Mouse (Mus musculus): Measurements from ENCODE around the gene Sfxn3.

The Sfxn3 gene

GRCm38 (mm10) chr19:45047935-45048643 lies 786 bp downstream of the Sfxn3 start:
- peak in 1 of 2 experiments; percentile 42 for DNase-seq

DNA sequence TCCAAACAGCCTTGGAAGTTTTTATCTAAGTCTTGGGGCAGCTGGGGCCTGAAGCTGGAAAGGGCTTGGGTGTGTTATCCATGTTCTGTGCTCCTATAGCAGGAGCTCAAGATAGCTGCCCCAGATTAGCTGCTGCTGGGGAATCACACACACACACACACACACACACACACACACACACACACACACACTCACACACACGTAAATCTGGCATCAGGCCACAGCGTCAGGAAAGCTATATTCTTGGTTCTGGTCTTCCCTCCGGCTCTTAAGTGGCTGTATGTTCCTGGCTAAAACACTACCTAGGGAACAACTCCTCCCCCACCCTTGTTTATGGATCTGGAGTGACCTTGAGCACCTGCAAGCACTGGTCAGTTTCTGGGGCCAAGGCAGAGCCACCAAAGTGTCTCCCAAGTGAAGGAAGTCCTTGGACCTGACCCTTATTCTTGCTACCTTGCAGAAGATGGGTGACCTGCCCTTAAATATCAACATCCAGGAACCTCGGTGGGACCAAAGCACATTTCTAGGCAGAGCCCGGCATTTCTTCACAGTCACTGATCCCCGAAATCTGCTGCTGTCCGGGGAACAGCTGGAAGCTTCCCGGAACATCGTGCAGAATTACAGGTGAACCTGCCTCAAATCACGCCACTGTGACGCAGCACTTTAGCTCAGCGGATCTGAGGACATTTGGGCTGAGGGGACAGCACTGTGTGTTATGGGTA lies 1.5 kb downstream of the Sfxn3 start:
- no peak for DNase-seq

DNA sequence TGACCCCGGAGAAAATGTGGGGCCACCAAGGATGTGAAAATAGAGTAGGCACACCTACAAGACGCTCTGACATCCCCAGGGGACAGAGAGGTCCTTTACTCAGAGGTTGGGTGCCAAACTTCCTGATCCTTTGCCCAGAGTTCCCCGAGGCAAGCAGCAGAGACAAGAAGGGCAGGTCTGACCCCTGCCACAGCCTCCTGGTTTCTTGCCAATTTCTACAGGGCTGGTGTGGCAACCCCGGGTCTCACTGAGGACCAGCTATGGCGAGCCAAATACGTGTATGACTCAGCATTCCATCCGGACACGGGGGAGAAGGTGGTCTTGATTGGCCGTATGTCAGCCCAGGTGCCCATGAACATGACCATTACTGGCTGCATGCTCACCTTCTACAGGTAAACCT lies 2.2 kb downstream of the Sfxn3 start:
- DNase-seq, result no peak

- no peak for DNase-seq
These were observed 6.1 kb downstream of the Sfxn3 start for GRCm38 (mm10) chr19:45053451-45053850.

DNA sequence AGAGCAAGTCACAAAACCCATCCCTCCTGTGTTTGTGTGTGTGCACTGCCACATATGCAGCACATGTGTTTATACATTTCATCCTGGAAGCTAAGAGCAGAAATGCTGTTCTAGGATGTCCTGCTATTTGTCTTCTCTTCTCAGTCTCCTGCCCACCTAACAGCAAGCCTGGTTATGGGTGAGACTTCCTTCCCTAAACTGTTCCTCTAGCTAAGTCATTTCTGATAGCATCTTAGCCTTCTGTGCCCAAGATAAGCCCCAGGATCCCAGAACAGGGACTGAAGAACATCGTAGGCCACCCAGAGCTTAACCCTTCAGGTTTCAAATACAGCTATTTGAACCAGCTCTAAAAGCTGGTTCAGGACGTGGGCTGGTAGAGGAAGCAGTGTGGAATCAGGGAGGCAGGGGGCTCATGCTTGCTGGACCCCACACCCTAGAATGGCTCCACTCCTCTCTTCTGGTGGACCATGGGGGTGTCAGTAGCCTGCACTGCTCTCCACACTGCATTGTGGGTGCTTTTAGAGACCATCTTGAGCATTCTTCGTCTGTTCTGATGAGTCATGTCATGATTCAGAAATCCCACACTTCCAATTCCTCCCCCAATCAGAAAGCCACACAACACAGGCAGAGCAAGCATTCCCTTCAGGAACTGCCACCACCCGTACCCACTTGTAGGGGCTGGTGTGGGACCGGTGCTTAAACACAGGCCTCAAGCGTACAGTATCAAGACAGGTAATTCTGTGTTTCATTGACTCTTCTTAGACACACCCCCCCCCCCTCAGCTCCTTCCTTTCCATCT lies 7.8 kb downstream of the Sfxn3 start:
- DNase-seq, result no peak

- no peak for DNase-seq
These were observed 9.1 kb downstream of the Sfxn3 start for GRCm38 (mm10) chr19:45056364-45056763.

GRCm38 (mm10) chr19:45056908-45057698 lies 9.8 kb downstream of the Sfxn3 start:
- DNase-seq, result no peak

GRCm38 (mm10) chr19:45057724-45058112 lies 10.4 kb downstream of the Sfxn3 start:
- no peak for DNase-seq

DNA sequence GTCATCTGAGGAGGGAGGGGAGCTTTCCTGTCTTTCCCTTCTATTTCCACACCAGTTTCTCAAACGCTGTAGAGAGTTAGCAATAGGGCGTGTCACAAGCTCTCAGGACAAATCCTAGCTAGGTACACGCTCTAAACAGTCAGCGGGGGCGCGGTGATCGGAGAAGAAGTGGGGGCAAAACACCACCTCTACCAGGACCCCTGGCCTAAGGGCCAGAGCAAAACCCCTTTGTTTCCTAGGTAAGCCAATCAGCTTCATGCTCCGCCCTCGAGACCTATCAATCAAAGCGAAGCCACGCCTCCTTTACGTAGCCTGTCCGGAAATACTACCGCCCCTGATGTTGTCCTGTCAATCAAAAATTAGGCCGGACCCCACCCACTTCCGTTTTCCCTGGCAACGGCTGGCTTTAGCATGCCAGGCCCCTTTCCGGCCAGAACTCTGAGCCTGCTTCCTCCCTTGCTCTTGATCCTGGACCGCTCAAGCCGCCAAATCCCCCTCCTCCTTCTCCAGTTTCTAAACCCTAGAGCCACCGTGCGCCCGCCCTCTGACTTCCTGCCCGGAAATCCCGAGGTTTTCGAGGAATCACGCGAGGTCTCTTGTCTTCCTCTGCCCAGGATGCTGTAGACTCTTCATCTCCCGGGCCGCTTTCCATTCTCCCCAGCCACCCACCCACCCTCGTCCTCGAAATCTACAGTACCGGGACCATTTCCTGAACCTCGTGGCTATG lies 11.0 kb downstream of the Sfxn3 start:
- DNase-seq, result peak; percentile 85 to 91

DNA sequence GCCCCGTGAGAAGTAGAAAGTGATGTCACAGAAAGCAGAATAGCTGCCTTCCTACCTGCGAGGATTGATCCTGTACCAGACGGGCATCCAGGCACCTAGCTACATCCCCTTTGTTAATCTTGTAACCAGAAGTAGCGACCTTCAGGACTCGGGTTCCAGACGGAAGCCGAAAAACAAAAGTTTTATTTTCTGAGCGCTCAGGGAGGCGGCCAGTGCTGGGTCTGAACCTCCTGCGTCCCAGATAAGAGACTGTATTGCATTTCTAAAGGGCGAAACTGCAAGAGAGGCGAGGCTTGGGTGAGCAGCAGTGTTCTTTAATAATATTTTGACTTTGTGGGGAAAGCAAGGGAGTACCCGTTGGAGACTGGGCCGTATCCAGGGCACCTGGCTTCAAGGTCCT lies 11.5 kb downstream of the Sfxn3 start:
- DNase-seq, result no peak

- DNase-seq, result peak in 1 of 2 experiments; percentile 75
These were observed 16.4 kb downstream of the Sfxn3 start for GRCm38 (mm10) chr19:45063565-45064292.

DNA sequence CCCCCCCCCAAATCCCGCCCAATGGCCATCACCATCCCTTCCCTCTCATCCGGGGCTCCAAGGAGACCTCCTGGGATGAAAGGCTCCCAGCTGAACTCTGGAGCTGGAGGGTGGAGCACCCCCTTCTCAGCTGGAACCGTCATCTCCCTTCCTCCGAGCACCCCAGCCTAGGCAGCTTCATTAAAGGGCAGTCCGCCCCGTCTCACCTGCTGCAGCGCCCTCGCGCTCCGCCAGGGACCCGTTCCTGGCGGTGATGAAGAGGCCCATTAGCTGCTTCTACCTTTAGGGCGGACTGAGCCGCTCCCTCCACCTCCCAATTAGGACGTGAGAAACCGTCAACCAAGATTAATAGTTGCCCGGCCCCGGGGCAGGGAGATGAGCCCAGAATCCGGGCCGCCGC lies 17.9 kb downstream of the Sfxn3 start:
- DNase-seq, result no peak

DNA sequence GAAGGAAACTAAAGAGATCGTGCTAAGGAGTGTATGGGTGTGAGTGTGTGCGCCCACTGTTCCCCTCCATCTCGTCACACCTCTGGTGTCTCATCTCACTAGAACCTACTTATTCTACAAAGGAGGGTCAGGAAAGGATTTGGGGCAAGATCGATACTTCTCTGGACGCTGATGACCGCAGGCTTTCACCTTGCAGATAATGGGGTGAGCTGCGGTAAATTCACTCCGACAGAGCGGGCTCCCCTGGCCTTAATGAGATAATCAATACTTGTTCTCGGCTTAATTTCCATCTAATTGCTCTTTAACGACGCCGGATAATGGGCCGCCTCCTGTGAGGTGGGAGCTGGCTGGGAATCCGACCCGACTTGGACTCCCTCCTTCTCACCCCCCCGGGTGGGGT lies 19.9 kb downstream of the Sfxn3 start:
- no peak for DNase-seq

DNA sequence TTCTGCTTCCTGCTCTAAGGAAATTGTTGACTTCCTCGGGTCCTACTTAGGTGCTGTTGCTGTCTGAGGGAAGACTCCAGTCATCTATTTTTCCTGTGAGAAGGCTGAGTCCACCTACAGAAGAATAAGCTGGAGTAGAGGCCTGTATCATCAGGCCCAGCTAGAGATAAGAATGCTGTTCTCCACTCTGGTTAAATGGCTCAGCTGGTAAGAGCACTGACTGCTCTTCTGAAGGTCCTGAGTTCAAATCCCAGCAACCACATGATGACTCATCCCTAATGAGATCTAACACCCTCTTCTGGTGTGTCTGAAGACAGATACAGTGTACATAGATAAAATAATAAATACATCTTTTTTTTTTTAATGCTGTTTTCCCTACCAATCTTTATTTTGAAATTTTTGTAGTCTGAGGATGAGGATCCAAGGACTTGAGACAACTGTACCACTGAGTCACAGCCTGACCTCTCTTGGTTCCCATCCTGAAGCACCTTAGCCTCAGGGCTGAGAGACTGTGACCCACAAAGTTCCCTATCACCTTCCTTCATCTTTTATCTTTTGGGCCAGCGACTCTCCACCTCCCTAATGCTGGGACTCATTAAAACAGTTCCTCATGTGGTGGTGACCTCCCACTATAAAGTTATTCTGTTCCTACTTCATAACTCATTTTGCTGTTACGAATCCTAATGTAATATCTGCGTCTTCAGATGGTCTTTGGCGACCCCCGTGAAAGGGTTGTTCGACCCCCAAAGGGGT lies 20.6 kb downstream of the Sfxn3 start:
- no peak for DNase-seq

- peak; percentile 72 to 76 for DNase-seq
These were observed 26.7 kb downstream of the Sfxn3 start for GRCm38 (mm10) chr19:45073871-45074542.

- DNase-seq, result peak; percentile 83 to 92
These were observed 27.4 kb downstream of the Sfxn3 start, which contains the start of gene Kazald1 for GRCm38 (mm10) chr19:45074580-45075322. Gene Kazald1 (plus strand): TSS chr19:45075241.

DNA sequence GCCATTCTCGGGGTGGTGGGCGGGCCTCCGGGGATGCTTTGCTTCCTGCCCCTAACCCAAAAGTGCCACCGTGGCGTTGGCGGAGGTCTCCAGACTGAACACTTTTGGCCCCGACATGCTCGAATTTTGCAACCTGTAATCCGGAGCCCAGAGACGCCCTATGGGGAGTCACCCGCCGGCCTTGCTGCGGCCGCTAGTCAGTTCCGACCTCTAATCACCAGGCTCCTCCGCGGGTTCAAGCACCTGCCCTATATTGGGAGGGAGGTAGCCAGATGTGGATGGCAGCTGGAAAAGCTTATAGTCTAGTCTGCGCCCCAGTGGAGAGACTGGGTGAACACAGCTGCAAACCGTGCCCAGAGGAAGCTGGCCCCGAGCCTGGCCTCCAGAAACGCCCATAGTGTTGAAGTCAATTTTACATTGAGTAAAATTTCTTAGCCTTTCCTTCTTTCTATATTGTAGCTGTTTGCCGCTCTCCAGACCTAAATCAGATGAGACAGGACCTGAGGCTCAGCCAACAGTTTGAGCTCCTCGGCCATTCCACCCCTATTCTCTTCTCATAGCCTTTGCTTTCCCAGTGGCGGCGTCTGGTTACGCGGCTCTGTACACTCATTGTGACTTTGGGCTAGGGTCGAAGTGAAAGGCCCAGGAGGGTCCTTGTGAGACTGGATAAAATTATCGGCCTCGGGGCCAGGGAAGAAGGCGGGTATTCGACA lies 28.2 kb downstream of the Sfxn3 start:
- no peak for DNase-seq

DNA sequence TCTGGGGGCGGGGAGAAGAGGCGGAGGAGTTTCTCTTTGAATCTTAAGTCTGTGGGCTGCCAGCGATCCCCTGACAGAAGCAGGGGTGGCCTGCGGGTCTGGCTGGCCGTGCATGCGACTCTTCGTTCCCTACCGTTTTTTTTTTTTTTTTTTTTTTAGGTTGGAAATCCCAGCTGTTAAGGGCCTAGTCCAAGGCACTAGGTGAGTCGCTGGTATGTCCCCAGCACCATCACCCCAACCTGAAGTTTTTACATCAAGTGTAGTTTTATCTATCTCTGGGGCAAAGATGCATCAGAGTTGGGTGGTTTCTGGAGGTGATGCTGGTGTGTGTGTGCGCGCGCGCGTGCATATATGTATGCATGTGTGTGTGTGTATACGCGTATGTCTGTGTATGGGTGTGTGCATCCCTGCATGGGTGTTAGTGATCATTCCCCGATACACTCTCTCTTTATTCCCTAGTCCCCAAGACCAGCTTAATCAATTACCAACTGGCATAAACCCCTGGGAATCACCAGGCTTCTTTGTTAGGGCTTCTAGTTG lies 28.8 kb downstream of the Sfxn3 start:
- DNase-seq, result no peak
